Mouse (Mus musculus): ENCODE data around the gene Htr7. TPM values are rescaled to one million over a fixed set of nuclear protein-coding genes. Genes with fewer than 3 reads are reported as not detected.

Htr7 gene
- polyA plus RNA-seq, 1 experiment: 5.5 TPM

GRCm38 (mm10) chr19:35924418-35924817 is 132.9 kb downstream of the Htr7 start:
- no peaks in the 10 kb centered on the region for H3K36me3 ChIP-seq (ENCODE audit: control insufficient read depth, insufficient read depth, low read length)
- DNase-seq: no peak
- WGBS: 39% methylated on average over 5 of the region's 5 CpGs
- no peaks in the 10 kb centered on the region for H3K4me1 ChIP-seq (replicated peaks; ENCODE audit: control insufficient read depth, insufficient read depth, low read length)
- no peak overlapping the region for H3K27ac ChIP-seq (ENCODE audit: control insufficient read depth, insufficient read depth, low read length)
- TF ChIP-seq POLR2A (IDR thresholded peaks at IDR 0.05; ENCODE audit: control insufficient read depth, extremely low read depth, insufficient read depth, low read length, poor library complexity): no peak
- no peak for TF ChIP-seq CTCF (IDR thresholded peaks at IDR 0.05; ENCODE audit: borderline replicate concordance, control insufficient read depth, extremely low read depth, insufficient read depth, low read length, poor library complexity)
- H3K4me3 ChIP-seq (ENCODE audit: control insufficient read depth, insufficient read depth, low read length): no peak overlapping the region
- H3K27me3 ChIP-seq (ENCODE audit: control insufficient read depth, insufficient read depth, low read length): no peaks in the 10 kb centered on the region

Other genes starting within 250 kb of the Htr7 start
- 4.9 TPM in 2 replicates for gene Rpp30, start 26.2 kb upstream of the Htr7 start, polyA plus RNA-seq (2012; rRNA removed)
- gene Ankrd1, start 62.6 kb upstream of the Htr7 start, polyA plus RNA-seq (2012; rRNA removed): 0.59 and 7.7 TPM in 2 replicates

Data from thymus, adult 2 months (tissue).